Mouse (Mus musculus): ENCODE measurements around the gene Mrc1. TPM values are rescaled to one million over a fixed set of nuclear protein-coding genes. Genes with fewer than 3 reads are reported as not detected.
"Not testable (repeated sequence)": the region's sequence is repeated elsewhere in the genome, so short reads cannot be mapped to it uniquely, and the experiment has no call there.

Mrc1 gene
- polyA plus RNA-seq (2014; fragmentation: Nextera tagmentation; extraction: Ambion mirVana), result 6.4 and 8.3 TPM in 2 replicates

DNA sequence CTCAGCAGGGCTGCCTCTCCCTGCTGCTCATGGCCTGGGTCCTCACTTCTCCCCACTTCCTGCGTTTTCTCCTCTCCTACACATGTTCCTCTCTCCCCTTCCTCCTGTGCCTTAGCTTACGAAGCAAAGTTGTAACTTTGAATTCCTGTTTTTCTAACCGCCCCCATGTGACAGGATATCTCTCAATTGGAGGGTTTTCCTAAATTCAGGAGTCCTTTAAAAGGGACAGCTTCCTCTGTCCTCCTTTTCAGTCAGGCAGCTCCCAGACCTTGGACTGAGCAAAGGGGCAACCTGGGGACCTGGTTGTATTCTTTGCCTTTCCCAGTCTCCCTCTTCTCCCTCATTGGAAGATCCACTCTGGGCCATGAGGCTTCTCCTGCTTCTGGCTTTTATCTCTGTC lies at the start of gene Mrc1:
TSS of gene Mrc1 (plus strand) at position 244 of the 400 bp plus-strand sequence.
- DNase-seq (ENCODE audit: low spot score, missing footprints), result no peak
- 64% methylated on average over 3 of the region's 3 CpGs for WGBS
- no peaks in the 10 kb centered on the region for H3K9me3 ChIP-seq (ENCODE audit: control insufficient read depth, low read length)
- no peak within 1 kb of the TSS for H3K4me2 ChIP-seq
- H3K36me3 ChIP-seq (ENCODE audit: control insufficient read depth, insufficient read depth, low read length), result no peaks in the 10 kb centered on the region
- no peaks in the 10 kb centered on the region for H3K27me3 ChIP-seq (ENCODE audit: control insufficient read depth, insufficient read depth, low read length)
- no peak within 1 kb of the TSS for H3K9ac ChIP-seq (ENCODE audit: low read length)
- no peak within 1 kb of the TSS for H3K27ac ChIP-seq (ENCODE audit: low read depth, low read length)
- H3K4me3 ChIP-seq (ENCODE audit: low read depth, low read length), result no peak within 1 kb of the TSS
- no peak for ATAC-seq (ENCODE audit: low FRiP score)
- H3K4me1 ChIP-seq (ENCODE audit: control insufficient read depth, insufficient read depth, low read length), result no peaks in the 10 kb centered on the region

DNA sequence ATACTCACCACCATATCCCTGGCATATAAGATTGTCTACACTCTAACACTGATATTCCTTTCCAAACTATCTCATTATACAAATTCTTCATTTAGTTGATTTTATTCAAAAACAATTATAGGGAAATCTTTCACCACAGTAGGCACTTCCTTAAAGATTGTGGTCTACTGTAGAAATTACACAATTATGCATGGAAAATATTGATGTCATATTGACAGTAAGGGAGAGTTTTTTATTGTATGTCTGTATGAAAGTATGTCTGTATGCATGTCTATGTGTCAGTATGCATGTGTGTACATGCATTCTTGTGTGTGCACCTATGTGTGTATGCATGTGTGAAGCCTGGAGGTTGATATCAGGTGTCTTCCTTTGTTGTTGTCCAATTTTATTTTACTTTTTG lies 44.8 kb upstream of the Mrc1 start:
- H3K4me1 ChIP-seq (ENCODE audit: control insufficient read depth, insufficient read depth, low read length), result no peaks in the 10 kb centered on the region
- H3K9me3 ChIP-seq (ENCODE audit: control insufficient read depth, low read length), result no peaks in the 10 kb centered on the region
- no peak overlapping the region for H3K27ac ChIP-seq (ENCODE audit: low read depth, low read length)
- no peak overlapping the region for H3K4me2 ChIP-seq
- no peaks in the 10 kb centered on the region for H3K27me3 ChIP-seq (ENCODE audit: control insufficient read depth, insufficient read depth, low read length)
- ATAC-seq (ENCODE audit: low FRiP score) (no peak), DNase-seq (ENCODE audit: low spot score, missing footprints) (no peak)
- no peak overlapping the region for H3K9ac ChIP-seq (ENCODE audit: low read length)
- H3K4me3 ChIP-seq (ENCODE audit: low read depth, low read length), result no peak overlapping the region
- H3K36me3 ChIP-seq (ENCODE audit: control insufficient read depth, insufficient read depth, low read length), result no peaks in the 10 kb centered on the region

DNA sequence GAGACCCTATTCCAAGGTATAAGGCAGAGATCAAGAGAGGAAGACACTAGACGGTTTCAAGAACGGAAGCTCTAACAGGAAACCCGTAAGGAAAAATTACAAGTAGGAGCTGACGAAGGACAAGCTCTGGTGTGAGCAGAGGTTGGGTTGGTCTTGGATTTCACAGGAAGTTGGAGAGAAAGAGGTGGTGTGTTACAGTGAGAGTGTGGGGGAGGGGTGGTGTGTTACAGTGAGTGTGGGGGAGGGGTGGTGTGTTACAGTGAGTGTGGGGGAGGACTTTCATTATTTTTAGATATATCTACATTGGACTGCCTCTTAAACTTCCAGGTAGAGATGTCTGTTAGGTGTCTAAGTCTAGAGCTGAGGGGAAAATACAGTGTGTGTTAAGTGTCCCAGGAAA lies 38.5 kb upstream of the Mrc1 start:
- Histone ChIP-seq H3K4me2 (no peak overlapping the region), H3K36me3 (ENCODE audit: control insufficient read depth, insufficient read depth, low read length) (no peaks in the 10 kb centered on the region), H3K4me1 (ENCODE audit: control insufficient read depth, insufficient read depth, low read length) (no peaks in the 10 kb centered on the region), H3K9ac (ENCODE audit: low read length) (no peak overlapping the region), H3K9me3 (ENCODE audit: control insufficient read depth, low read length) (no peaks in the 10 kb centered on the region), H3K4me3 (ENCODE audit: low read depth, low read length) (no peak overlapping the region), H3K27me3 (ENCODE audit: control insufficient read depth, insufficient read depth, low read length) (no peaks in the 10 kb centered on the region), H3K27ac (ENCODE audit: low read depth, low read length) (no peak overlapping the region)
- no peak for ATAC-seq (ENCODE audit: low FRiP score)
- DNase-seq (ENCODE audit: low spot score, missing footprints), result no peak
- 96% methylated on average over 4 of the region's 4 CpGs for WGBS

GRCm38 (mm10) chr2:14191601-14192000 lies 37.6 kb upstream of the Mrc1 start:
- H3K4me3 ChIP-seq (ENCODE audit: low read depth, low read length), result no peak overlapping the region
- H3K27ac ChIP-seq (ENCODE audit: low read depth, low read length), result no peak overlapping the region
- no peaks in the 10 kb centered on the region for H3K9me3 ChIP-seq (ENCODE audit: control insufficient read depth, low read length)
- no peak overlapping the region for H3K4me2 ChIP-seq
- no peaks in the 10 kb centered on the region for H3K4me1 ChIP-seq (ENCODE audit: control insufficient read depth, insufficient read depth, low read length)
- H3K36me3 ChIP-seq (ENCODE audit: control insufficient read depth, insufficient read depth, low read length), result no peaks in the 10 kb centered on the region
- ATAC-seq (ENCODE audit: low FRiP score) (no peak), DNase-seq (ENCODE audit: low spot score, missing footprints) (no peak)
- no peaks in the 10 kb centered on the region for H3K27me3 ChIP-seq (ENCODE audit: control insufficient read depth, insufficient read depth, low read length)
- WGBS, result 83% methylated on average over 4 of the region's 4 CpGs
- H3K9ac ChIP-seq (ENCODE audit: low read length), result no peak overlapping the region

- H3K4me2 ChIP-seq, result no peak overlapping the region
- no peaks in the 10 kb centered on the region for H3K36me3 ChIP-seq (ENCODE audit: control insufficient read depth, insufficient read depth, low read length)
- H3K9ac ChIP-seq (ENCODE audit: low read length), result no peak overlapping the region
- H3K27me3 ChIP-seq (ENCODE audit: control insufficient read depth, insufficient read depth, low read length), result no peaks in the 10 kb centered on the region
- no peaks in the 10 kb centered on the region for H3K4me1 ChIP-seq (ENCODE audit: control insufficient read depth, insufficient read depth, low read length)
- ATAC-seq (ENCODE audit: low FRiP score) (no peak), DNase-seq (ENCODE audit: low spot score, missing footprints) (no peak)
- no peak overlapping the region for H3K4me3 ChIP-seq (ENCODE audit: low read depth, low read length)
- no peak overlapping the region for H3K27ac ChIP-seq (ENCODE audit: low read depth, low read length)
- WGBS, result 89% methylated on average over 6 of the region's 6 CpGs
- no peaks in the 10 kb centered on the region for H3K9me3 ChIP-seq (ENCODE audit: control insufficient read depth, low read length)
Observed at GRCm38 (mm10) chr2:14192046-14192445, 37.1 kb upstream of the Mrc1 start.

GRCm38 (mm10) chr2:14198325-14198903 lies 30.8 kb upstream of the Mrc1 start:
- ATAC-seq (ENCODE audit: low FRiP score); H3K4me1 ChIP-seq (ENCODE audit: control insufficient read depth, insufficient read depth, low read length); H3K27me3 ChIP-seq (ENCODE audit: control insufficient read depth, insufficient read depth, low read length); H3K36me3 ChIP-seq (ENCODE audit: control insufficient read depth, insufficient read depth, low read length); H3K27ac ChIP-seq (ENCODE audit: low read depth, low read length); DNase-seq (ENCODE audit: low spot score, missing footprints); H3K4me3 ChIP-seq (ENCODE audit: low read depth, low read length); H3K4me2 ChIP-seq; H3K9me3 ChIP-seq (ENCODE audit: control insufficient read depth, low read length); H3K9ac ChIP-seq (ENCODE audit: low read length): not testable (repeated sequence)
- WGBS, result no CpG with 5 or more reads among the region's 2 CpGs

- DNase-seq (ENCODE audit: low spot score, missing footprints), result no peak
- Histone ChIP-seq H3K27me3 (ENCODE audit: control insufficient read depth, insufficient read depth, low read length) (no peaks in the 10 kb centered on the region), H3K4me3 (ENCODE audit: low read depth, low read length) (no peak overlapping the region), H3K9ac (ENCODE audit: low read length) (no peak overlapping the region), H3K27ac (ENCODE audit: low read depth, low read length) (no peak overlapping the region), H3K4me2 (no peak overlapping the region), H3K9me3 (ENCODE audit: control insufficient read depth, low read length) (no peaks in the 10 kb centered on the region), H3K36me3 (ENCODE audit: control insufficient read depth, insufficient read depth, low read length) (no peaks in the 10 kb centered on the region), H3K4me1 (ENCODE audit: control insufficient read depth, insufficient read depth, low read length) (no peaks in the 10 kb centered on the region)
- no peak for ATAC-seq (ENCODE audit: low FRiP score)
- 49% methylated on average over 2 of the region's 2 CpGs for WGBS
Observed at GRCm38 (mm10) chr2:14199621-14200020, 29.6 kb upstream of the Mrc1 start.

- DNase-seq (ENCODE audit: low spot score, missing footprints); H3K4me2 ChIP-seq; H3K27me3 ChIP-seq (ENCODE audit: control insufficient read depth, insufficient read depth, low read length); H3K4me1 ChIP-seq (ENCODE audit: control insufficient read depth, insufficient read depth, low read length); H3K9ac ChIP-seq (ENCODE audit: low read length); H3K27ac ChIP-seq (ENCODE audit: low read depth, low read length); ATAC-seq (ENCODE audit: low FRiP score); H3K36me3 ChIP-seq (ENCODE audit: control insufficient read depth, insufficient read depth, low read length); H3K9me3 ChIP-seq (ENCODE audit: control insufficient read depth, low read length); H3K4me3 ChIP-seq (ENCODE audit: low read depth, low read length): not testable (repeated sequence)
- WGBS, result no CpG with 5 or more reads among the region's 2 CpGs
Observed at GRCm38 (mm10) chr2:14200879-14201445, 28.2 kb upstream of the Mrc1 start.

GRCm38 (mm10) chr2:14204308-14204707 lies 24.9 kb upstream of the Mrc1 start:
- H3K4me2 ChIP-seq, result no peak overlapping the region
- ATAC-seq (ENCODE audit: low FRiP score) (no peak), DNase-seq (ENCODE audit: low spot score, missing footprints) (no peak)
- no peak overlapping the region for H3K9ac ChIP-seq (ENCODE audit: low read length)
- no peaks in the 10 kb centered on the region for H3K9me3 ChIP-seq (ENCODE audit: control insufficient read depth, low read length)
- no peaks in the 10 kb centered on the region for H3K4me1 ChIP-seq (ENCODE audit: control insufficient read depth, insufficient read depth, low read length)
- H3K4me3 ChIP-seq (ENCODE audit: low read depth, low read length), result no peak overlapping the region
- no peaks in the 10 kb centered on the region for H3K36me3 ChIP-seq (ENCODE audit: control insufficient read depth, insufficient read depth, low read length)
- H3K27me3 ChIP-seq (ENCODE audit: control insufficient read depth, insufficient read depth, low read length), result no peaks in the 10 kb centered on the region
- H3K27ac ChIP-seq (ENCODE audit: low read depth, low read length), result no peak overlapping the region
- WGBS, result 90% methylated on average over 1 of the region's 1 CpGs

Measured in midbrain, embryonic 11.5 days (tissue).